Mouse (Mus musculus): ENCODE results near the gene Wwox.

GRCm38 (mm10) chr8:114694566-114695198, 255.2 kb downstream of the Wwox start:
- TF ChIP-seq CTCF (IDR thresholded peaks at IDR 0.05; ENCODE audit: control insufficient read depth, insufficient read depth, low read length): no peak
- TF ChIP-seq POLR2A (IDR thresholded peaks at IDR 0.05; ENCODE audit: borderline replicate concordance, control insufficient read depth, low read depth, low read length): no peak
